Mouse (Mus musculus): Measurements from ENCODE around the gene Edil3.
"Not testable (repeated sequence)": the region's sequence is repeated elsewhere in the genome, so short reads cannot be mapped to it uniquely, and the experiment has no call there.

DNA sequence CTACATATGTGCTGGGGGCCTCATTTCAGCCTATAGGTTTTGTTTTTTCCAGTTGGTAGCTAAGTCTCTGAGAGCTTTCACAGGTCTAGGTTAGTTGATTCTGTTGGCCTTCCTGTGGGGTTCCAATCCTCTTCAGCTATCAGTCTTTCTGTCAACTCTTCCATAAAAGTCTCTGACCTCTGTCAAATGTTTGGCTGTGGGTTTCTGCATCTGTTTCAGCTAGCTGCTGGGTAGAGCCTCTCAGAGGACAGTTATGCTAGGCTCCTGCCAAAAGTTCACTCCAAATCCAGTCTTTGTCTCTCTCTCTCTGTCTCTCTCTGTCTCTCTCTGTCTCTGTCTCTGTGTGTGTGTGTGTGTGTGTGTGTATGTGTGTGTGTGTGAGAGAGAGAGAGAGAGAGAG lies 248.9 kb downstream of the Edil3 start:
- TF ChIP-seq POLR2A (IDR thresholded peaks at IDR 0.05; ENCODE audit: borderline replicate concordance, extremely low read depth, low read depth, low read length); CTCF (IDR thresholded peaks at IDR 0.05; ENCODE audit: insufficient read depth, low read length): not testable (repeated sequence)

All from lung, adult 2 months (tissue).